Mouse (Mus musculus): ENCODE measurements around the gene Lag3. TPM values are rescaled to one million over a fixed set of nuclear protein-coding genes. Genes with fewer than 3 reads are reported as not detected.

Gene Lag3
- polyA plus RNA-seq, 1 experiment from 2014 or later: 2.2 TPM

DNA sequence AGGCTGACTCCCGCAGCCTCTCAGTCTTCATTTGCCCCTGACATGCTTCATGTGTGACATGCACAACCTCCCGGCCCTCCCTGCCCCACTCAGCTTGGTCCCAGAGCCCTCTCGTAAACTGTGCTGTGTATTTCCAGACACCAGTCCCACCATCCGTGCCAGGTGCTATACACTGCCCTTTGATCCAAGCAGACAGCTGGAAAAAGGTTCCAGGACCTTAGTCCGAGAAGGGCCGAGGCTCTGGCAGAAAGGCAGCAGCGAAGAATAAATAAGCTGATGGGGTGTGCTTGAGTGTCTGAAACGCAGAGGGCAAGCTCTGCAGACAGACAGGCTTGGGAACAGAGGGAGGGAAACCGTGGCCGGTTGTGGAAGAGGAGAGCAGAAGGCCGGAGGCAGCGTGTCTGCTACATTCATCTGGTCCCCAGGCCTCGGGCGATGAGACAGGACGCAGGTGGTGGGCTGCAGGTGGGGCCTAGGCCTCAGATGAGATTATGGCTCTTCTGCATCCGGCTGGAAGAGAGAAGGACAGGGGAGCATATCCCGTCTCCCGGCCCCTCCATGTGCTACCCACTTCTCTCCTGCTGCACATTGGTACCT, 45.6 kb downstream of the Lag3 start:
- H3K9me3 ChIP-seq: no peaks in the 10 kb centered on the region
- no peaks in the 10 kb centered on the region for H3K36me3 ChIP-seq
- H3K27me3 ChIP-seq: peaks cover 34% of the 10 kb centered on the region
- no peak overlapping the region for H3K4me3 ChIP-seq (replicated peaks)
- peaks cover 58% of the 10 kb centered on the region for H3K4me1 ChIP-seq (replicated peaks)
- 28% methylated on average over 18 of the region's 18 CpGs for WGBS
- 0 out of 2 replicates have a peak, but pooled peaks have one; percentile 10 for ATAC-seq (ENCODE audit: insufficient number of reproducible peaks, insufficient read depth, low FRiP score, low TSS enrichment, low read depth)
- 0 out of 2 replicates have a peak overlapping the region, but pooled peaks have one; percentile 12 for H3K9ac ChIP-seq (replicated peaks)
- H3K4me2 ChIP-seq: no peak overlapping the region; the same call in 1 of the 2 replicates
- H3K27ac ChIP-seq: peak overlapping the region; percentile 72

DNA sequence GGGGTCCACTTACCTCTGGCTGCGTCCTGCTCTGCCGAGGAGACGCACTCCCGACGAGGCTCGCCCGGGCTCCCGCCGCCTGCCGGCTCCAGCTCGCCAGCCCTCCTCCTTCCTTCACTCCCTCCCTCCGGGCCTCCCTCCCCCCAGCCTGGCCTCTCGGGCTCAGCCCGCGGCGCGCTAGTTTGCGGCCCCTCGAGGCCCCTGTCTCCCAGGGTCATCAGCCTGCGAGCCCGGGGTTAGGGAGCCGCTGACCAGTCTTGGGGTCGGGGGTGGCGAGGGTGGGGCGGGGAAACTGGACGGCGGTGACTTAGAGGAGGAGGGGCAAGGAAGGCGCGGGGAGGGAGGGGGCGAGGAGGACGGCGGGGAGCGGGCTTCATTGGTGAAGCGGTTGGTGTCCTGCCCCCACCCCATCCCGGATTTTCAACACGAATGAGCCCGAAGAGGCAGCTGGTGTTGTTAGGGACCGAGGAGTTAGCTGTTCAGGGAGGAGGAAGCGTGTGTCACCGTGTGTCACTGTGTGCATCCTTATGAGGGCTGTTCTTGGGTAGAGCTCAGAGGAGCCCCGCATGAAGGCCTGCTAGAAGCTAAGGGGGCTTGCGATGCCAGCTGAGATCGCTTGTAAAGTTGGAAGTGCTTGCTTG, 47.7 kb downstream of the Lag3 start, which contains the start of gene Gpr162:
Gene Gpr162 (minus strand): TSS at position 326 of the 641 bp plus-strand sequence.
- Histone ChIP-seq H3K4me2 (peak within 1 kb of the TSS; percentile 94), H3K4me1 (replicated peaks) (peaks cover 70% of the 10 kb centered on the region), H3K9me3 (no peaks in the 10 kb centered on the region), H3K27me3 (peaks cover 37% of the 10 kb centered on the region), H3K27ac (peak within 1 kb of the TSS; percentile 59; the same call in 1 of the 2 replicates), H3K36me3 (no peaks in the 10 kb centered on the region), H3K4me3 (replicated peaks) (peak within 1 kb of the TSS; percentile 59), H3K9ac (replicated peaks) (peak within 1 kb of the TSS; percentile 79)
- ATAC-seq (ENCODE audit: insufficient number of reproducible peaks, insufficient read depth, low FRiP score, low TSS enrichment, low read depth): 0 out of 2 replicates have a peak, but pooled peaks have one; percentile 9
- WGBS: 2% methylated on average over 30 of the region's 43 CpGs

DNA sequence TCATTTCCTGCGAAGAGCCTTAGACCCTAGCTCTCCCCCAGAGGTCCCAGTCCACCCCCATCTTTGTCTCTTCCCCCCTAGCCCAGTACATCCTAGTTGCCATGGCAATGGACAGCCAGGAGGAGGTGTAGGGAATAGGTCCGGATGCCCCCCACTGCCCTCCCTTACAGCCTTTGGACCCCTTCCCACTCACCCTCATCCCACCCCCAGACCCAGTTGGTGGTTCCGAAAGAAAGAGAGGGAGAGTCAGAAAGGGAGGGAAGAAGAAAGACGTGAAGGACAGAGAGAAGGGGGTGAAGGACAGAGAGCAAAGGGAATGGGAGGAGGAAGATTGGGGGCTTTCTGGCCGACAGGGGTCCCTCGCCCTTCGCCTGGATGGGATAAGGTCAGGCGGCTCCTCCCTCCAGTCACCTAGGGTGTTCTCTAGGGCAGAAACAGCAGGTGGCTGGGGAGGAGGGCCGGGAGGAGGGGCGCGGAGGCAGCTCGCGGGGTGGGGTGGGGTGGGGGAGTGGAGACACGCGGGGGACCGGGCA, 48.3 kb downstream of the Lag3 start:
- 3% methylated on average over 8 of the region's 16 CpGs for WGBS
- Histone ChIP-seq H3K27ac (0 out of 2 replicates have a peak overlapping the region, but pooled peaks have one; percentile 59), H3K36me3 (no peaks in the 10 kb centered on the region), H3K4me3 (replicated peaks) (peak overlapping the region; percentile 59), H3K27me3 (peaks cover 38% of the 10 kb centered on the region), H3K9ac (replicated peaks) (peak overlapping the region; percentile 79), H3K9me3 (no peaks in the 10 kb centered on the region), H3K4me2 (peak overlapping the region; percentile 94), H3K4me1 (replicated peaks) (peaks cover 76% of the 10 kb centered on the region)
- no peak for ATAC-seq (ENCODE audit: insufficient number of reproducible peaks, insufficient read depth, low FRiP score, low TSS enrichment, low read depth)

DNA sequence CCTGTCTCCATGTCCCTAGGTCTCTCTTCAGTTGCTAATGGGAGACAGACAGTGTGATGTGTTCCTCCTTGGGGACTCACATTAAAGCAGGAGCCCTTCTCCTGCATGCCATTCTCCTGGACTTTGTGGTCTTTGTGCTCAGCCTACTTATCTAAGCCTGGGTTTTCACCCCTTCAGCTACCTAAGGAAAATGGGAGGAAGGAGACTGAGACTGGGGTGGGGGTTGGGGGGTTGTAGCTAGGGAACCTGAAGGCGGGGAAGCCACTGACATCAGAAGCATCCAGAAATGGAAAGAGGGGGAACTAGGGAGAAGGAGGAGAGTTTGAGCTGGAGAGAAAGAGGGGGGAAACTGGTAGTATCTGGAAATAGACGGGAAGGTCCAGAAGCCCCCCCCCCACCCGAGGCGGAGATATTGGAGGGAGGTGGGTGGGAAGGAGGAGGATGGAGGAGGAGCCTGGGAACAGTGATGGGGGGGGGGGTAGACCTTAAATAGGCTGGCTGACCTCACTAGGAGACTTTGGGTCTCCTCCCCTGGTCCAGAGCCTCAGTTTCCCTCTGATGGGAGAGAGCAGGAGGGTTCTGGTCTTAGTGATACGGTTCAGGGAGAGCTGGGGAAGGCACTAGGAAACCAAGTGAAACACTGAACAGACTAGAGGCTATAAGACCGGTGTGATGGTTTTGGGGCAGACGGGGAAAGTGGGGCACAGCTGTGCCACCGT, 48.9 kb downstream of the Lag3 start:
- Histone ChIP-seq H3K4me3 (replicated peaks) (peak overlapping the region; percentile 59), H3K27ac (no peak overlapping the region), H3K27me3 (peaks cover 34% of the 10 kb centered on the region), H3K9me3 (no peaks in the 10 kb centered on the region), H3K4me2 (peak overlapping the region; percentile 94), H3K36me3 (no peaks in the 10 kb centered on the region), H3K4me1 (replicated peaks) (peaks cover 81% of the 10 kb centered on the region), H3K9ac (replicated peaks) (peak overlapping the region; percentile 79; the same call in 1 of the 2 replicates)
- no peak for ATAC-seq (ENCODE audit: insufficient number of reproducible peaks, insufficient read depth, low FRiP score, low TSS enrichment, low read depth)
- WGBS: 13% methylated on average over 8 of the region's 8 CpGs

DNA sequence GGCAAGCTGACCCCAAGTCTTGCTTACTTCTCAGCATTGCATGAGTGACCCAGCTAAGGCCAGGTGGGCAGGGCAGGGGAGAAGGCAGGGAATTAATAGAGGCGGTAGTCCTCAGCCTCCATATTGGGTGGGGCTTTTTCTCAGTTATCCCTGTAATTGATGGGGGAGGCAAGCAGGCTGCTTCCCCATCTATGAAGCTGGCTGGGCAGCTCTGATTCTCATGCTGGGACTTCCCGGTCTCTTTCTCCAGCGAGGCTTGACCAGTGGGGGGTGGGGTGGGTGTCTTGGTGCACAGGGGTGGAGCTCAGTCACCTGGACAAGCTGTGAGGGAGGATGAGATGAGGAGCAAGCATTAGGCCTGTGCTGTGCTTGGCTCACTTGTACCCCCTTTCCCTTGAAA, 49.7 kb downstream of the Lag3 start:
- no peak overlapping the region; the same call in 1 of the 2 replicates for H3K9ac ChIP-seq (replicated peaks)
- H3K9me3 ChIP-seq: no peaks in the 10 kb centered on the region
- H3K4me2 ChIP-seq: no peak overlapping the region
- H3K4me3 ChIP-seq (replicated peaks): no peak overlapping the region
- peaks cover 79% of the 10 kb centered on the region for H3K4me1 ChIP-seq (replicated peaks)
- no peak overlapping the region for H3K27ac ChIP-seq
- no peaks in the 10 kb centered on the region for H3K36me3 ChIP-seq
- 57% methylated on average over 3 of the region's 3 CpGs for WGBS
- ATAC-seq (ENCODE audit: insufficient number of reproducible peaks, insufficient read depth, low FRiP score, low TSS enrichment, low read depth): no peak
- H3K27me3 ChIP-seq: peaks cover 34% of the 10 kb centered on the region

DNA sequence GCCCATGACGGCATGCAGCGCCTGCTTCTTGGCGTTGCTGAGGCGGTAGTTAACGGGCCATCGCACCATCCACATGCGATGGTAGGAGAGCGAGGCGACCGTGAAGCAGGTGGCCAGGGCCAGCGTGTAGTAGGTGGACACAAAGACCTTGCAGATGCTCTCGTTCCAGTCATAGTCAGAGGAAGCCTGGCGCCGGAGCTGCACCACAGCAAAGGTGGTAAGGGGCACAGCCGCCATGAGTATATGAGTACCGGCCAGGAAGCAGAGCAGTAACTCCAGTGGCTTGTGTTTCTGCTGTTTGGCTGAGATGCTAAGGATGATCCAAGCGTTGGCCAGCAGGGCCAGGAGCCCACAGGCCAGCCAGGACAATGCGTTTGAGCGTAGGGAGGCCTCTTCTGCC, 50.2 kb downstream of the Lag3 start:
- peaks cover 34% of the 10 kb centered on the region for H3K27me3 ChIP-seq
- no peaks in the 10 kb centered on the region for H3K36me3 ChIP-seq
- peaks cover 75% of the 10 kb centered on the region for H3K4me1 ChIP-seq (replicated peaks)
- 79% methylated on average over 19 of the region's 19 CpGs for WGBS
- no peak for ATAC-seq (ENCODE audit: insufficient number of reproducible peaks, insufficient read depth, low FRiP score, low TSS enrichment, low read depth)
- no peak overlapping the region for H3K27ac ChIP-seq
- no peak overlapping the region for H3K4me3 ChIP-seq (replicated peaks)
- H3K9me3 ChIP-seq: no peaks in the 10 kb centered on the region
- no peak overlapping the region for H3K4me2 ChIP-seq
- no peak overlapping the region; the same call in 1 of the 2 replicates for H3K9ac ChIP-seq (replicated peaks)

DNA sequence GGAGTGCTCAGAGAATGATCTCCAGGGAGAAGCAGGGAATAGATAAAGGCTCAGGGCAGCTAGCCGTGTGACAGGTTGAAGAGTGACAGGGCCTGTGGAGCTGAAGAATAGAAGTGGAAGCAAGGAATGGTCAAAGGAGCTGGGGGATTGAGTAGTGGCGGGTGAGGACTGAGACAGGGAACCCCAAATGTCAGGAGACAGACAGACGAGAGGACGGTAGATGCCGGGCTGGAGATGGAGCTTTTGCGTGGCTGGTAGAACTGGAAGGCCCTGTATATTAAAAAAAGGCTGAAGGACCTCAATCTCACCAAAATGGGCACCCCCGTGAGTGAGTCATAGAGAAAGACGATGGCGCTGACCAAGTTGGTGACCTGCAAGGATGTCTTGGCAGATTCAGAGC, 51.0 kb downstream of the Lag3 start:
- no peak overlapping the region for H3K27ac ChIP-seq
- no peaks in the 10 kb centered on the region for H3K36me3 ChIP-seq
- H3K4me1 ChIP-seq (replicated peaks): peaks cover 75% of the 10 kb centered on the region
- WGBS: 89% methylated on average over 9 of the region's 9 CpGs
- no peak overlapping the region for H3K9ac ChIP-seq (replicated peaks)
- no peak for ATAC-seq (ENCODE audit: insufficient number of reproducible peaks, insufficient read depth, low FRiP score, low TSS enrichment, low read depth)
- no peaks in the 10 kb centered on the region for H3K9me3 ChIP-seq
- H3K4me3 ChIP-seq (replicated peaks): no peak overlapping the region
- H3K27me3 ChIP-seq: peaks cover 34% of the 10 kb centered on the region
- H3K4me2 ChIP-seq: 0 out of 2 replicates have a peak overlapping the region, but pooled peaks have one; percentile 21

DNA sequence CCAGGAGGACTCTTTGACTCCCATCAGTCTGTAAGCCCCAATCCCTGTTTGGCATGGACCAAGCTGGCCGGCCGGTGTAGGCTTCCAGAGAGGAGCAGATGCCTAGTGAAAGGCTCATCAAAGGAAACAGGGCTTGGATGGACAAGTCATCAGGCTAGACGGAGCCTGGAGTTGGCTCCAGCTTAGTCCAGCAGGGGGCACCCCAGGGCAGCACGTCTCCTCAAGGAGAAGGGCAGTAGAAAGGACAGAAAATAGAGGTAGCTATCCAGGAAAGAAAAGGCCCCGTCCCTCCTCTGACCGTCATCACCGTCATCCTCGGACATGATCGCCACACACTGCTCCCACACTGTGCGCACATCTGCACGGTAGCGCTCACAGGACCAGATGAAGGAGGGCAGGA, 51.8 kb downstream of the Lag3 start:
- H3K27ac ChIP-seq: peak overlapping the region; percentile 13; the same call in 1 of the 2 replicates
- WGBS: 11% methylated on average over 12 of the region's 12 CpGs
- no peak overlapping the region for H3K4me3 ChIP-seq (replicated peaks)
- H3K4me2 ChIP-seq: peak overlapping the region; percentile 21; the same call in 1 of the 2 replicates
- H3K27me3 ChIP-seq: peaks cover 29% of the 10 kb centered on the region
- H3K4me1 ChIP-seq (replicated peaks): peaks cover 68% of the 10 kb centered on the region
- no peaks in the 10 kb centered on the region for H3K9me3 ChIP-seq
- no peak for ATAC-seq (ENCODE audit: insufficient number of reproducible peaks, insufficient read depth, low FRiP score, low TSS enrichment, low read depth)
- 0 out of 2 replicates have a peak overlapping the region, but pooled peaks have one; percentile 28 for H3K9ac ChIP-seq (replicated peaks)
- H3K36me3 ChIP-seq: peaks cover 6% of the 10 kb centered on the region

DNA sequence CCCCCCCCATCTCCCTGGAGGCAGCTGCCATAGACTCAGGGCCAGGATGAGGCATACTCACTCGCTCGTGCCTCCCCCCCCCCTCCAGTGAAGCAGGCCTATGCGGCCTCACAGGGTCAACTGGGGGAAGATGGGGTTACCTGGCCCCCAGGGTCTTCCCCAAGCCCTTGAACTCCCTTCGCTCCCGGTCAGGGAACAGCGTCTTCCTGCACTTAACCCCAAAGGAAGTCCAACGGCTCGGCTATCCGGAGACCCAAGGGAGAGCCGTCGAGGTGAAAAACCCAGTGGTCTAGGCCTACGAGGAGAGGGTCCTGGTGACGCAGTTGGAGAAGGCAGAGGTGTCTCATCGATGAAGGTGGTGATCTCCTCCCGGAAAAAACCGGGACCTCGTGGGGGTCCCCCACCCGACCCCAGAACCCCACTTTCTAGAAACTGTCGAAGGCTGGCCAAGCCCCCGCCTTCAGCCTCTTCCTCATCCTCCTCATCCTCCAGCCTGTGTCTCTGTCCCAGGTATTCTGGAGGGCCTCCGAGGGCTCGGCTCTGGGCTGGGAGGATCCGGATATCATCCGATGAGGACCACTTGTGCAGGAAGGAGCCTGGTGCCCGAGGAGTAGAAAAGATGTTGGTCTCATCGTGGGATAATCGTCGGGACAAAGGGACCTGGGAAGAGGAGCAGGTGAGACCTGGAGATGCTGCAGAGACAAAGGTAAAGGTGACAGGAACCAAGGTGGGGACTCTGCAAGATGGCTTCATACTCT, 52.8 kb downstream of the Lag3 start:
- WGBS: 78% methylated on average over 27 of the region's 28 CpGs
- Histone ChIP-seq H3K4me2 (peak overlapping the region; percentile 80), H3K9ac (replicated peaks) (0 out of 2 replicates have a peak overlapping the region, but pooled peaks have one; percentile 99), H3K4me1 (replicated peaks) (peaks cover 59% of the 10 kb centered on the region), H3K4me3 (replicated peaks) (peak overlapping the region; percentile 86), H3K27me3 (peaks cover 20% of the 10 kb centered on the region), H3K27ac (peak overlapping the region; percentile 99; the same call in 1 of the 2 replicates), H3K9me3 (no peaks in the 10 kb centered on the region), H3K36me3 (peaks cover 16% of the 10 kb centered on the region)
- ATAC-seq (ENCODE audit: insufficient number of reproducible peaks, insufficient read depth, low FRiP score, low TSS enrichment, low read depth): no peak

DNA sequence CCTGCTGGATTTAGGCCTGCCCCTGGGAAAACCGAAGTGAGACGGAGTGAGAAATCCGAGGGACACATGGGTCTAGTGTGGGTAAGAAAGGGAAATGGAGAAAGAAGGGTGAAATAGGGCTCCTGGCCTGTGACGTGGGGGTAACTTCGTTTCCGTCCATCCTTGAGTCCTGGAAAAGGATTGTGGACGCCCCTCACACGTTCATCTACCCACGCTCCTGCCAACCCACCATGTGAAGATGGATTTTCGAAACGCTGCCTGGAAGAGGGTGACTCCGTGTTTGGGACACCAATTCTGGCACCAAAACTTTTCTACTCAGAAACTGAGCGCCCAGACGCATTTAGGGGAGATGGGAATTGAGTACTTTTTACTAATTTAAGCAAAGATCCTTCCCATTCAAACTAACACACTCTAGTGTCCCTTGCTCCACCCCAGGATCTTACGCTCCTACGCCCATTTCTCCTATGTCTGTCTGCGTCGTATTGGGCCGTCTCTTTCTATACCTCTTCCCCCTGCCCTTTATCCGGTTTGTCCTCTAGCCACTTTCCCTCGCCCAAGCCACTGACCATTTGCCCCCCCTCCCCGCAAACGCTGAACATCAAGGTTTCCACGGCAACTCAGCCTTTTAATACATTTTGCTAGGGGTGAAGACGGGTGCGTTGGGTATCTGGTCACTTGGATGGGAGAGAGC, 53.5 kb downstream of the Lag3 start:
- H3K4me2 ChIP-seq: peak overlapping the region; percentile 80
- WGBS: 25% methylated on average over 26 of the region's 26 CpGs
- H3K9ac ChIP-seq (replicated peaks): peak overlapping the region; percentile 99
- H3K27me3 ChIP-seq: peaks cover 19% of the 10 kb centered on the region
- H3K9me3 ChIP-seq: no peaks in the 10 kb centered on the region
- H3K4me3 ChIP-seq (replicated peaks): peak overlapping the region; percentile 86
- H3K36me3 ChIP-seq: peaks cover 24% of the 10 kb centered on the region
- peak overlapping the region; percentile 99 for H3K27ac ChIP-seq
- no peak for ATAC-seq (ENCODE audit: insufficient number of reproducible peaks, insufficient read depth, low FRiP score, low TSS enrichment, low read depth)
- H3K4me1 ChIP-seq (replicated peaks): peaks cover 52% of the 10 kb centered on the region
